Mouse (Mus musculus): ENCODE data around the gene Slc25a25.

Slc25a25 gene

GRCm38 (mm10) chr2:32429215-32429891 is 21.9 kb downstream of the Slc25a25 start:
- no peak for DNase-seq (ENCODE audit: low read depth, low spot score)

GRCm38 (mm10) chr2:32428262-32428722 is 23.0 kb downstream of the Slc25a25 start:
- no peak for DNase-seq (ENCODE audit: low read depth, low spot score)

GRCm38 (mm10) chr2:32427720-32428119 is 23.5 kb downstream of the Slc25a25 start:
- no peak for DNase-seq (ENCODE audit: low read depth, low spot score)

GRCm38 (mm10) chr2:32426141-32426540 is 25.1 kb downstream of the Slc25a25 start:
- no peak for DNase-seq (ENCODE audit: low read depth, low spot score)

- DNase-seq (ENCODE audit: low read depth, low spot score), result no peak
These were observed 25.7 kb downstream of the Slc25a25 start for GRCm38 (mm10) chr2:32425568-32425967.

- DNase-seq (ENCODE audit: low read depth, low spot score), result no peak
These were observed 26.4 kb downstream of the Slc25a25 start for GRCm38 (mm10) chr2:32424796-32425195.

- no peak for DNase-seq (ENCODE audit: low read depth, low spot score)
These were observed 27.5 kb downstream of the Slc25a25 start for GRCm38 (mm10) chr2:32423481-32424331.

- no peak for DNase-seq (ENCODE audit: low read depth, low spot score)
These were observed 29.4 kb downstream of the Slc25a25 start for GRCm38 (mm10) chr2:32421851-32422251.

GRCm38 (mm10) chr2:32420647-32421046 is 30.6 kb downstream of the Slc25a25 start:
- DNase-seq (ENCODE audit: low read depth, low spot score), result no peak

GRCm38 (mm10) chr2:32420066-32420608 is 31.1 kb downstream of the Slc25a25 start:
- no peak for DNase-seq (ENCODE audit: low read depth, low spot score)

- no peak for DNase-seq (ENCODE audit: low read depth, low spot score)
These were observed 31.9 kb downstream of the Slc25a25 start for GRCm38 (mm10) chr2:32419359-32419758.

- no peak for DNase-seq (ENCODE audit: low read depth, low spot score)
These were observed 32.7 kb downstream of the Slc25a25 start for GRCm38 (mm10) chr2:32418430-32419151.

GRCm38 (mm10) chr2:32417486-32417885 is 33.8 kb downstream of the Slc25a25 start:
- DNase-seq (ENCODE audit: low read depth, low spot score), result no peak

GRCm38 (mm10) chr2:32416556-32416955 is 34.7 kb downstream of the Slc25a25 start:
- no peak for DNase-seq (ENCODE audit: low read depth, low spot score)

GRCm38 (mm10) chr2:32415801-32416200 is 35.4 kb downstream of the Slc25a25 start:
- no peak for DNase-seq (ENCODE audit: low read depth, low spot score)

GRCm38 (mm10) chr2:32413936-32414335 is 37.3 kb downstream of the Slc25a25 start:
- no peak for DNase-seq (ENCODE audit: low read depth, low spot score)

GRCm38 (mm10) chr2:32412742-32413531 is 38.3 kb downstream of the Slc25a25 start:
- no peak for DNase-seq (ENCODE audit: low read depth, low spot score)

GRCm38 (mm10) chr2:32411407-32411806 is 39.8 kb downstream of the Slc25a25 start:
- DNase-seq (ENCODE audit: low read depth, low spot score), result no peak

GRCm38 (mm10) chr2:32408429-32409424 is 42.5 kb downstream of the Slc25a25 start:
- no peak for DNase-seq (ENCODE audit: low read depth, low spot score)

All from A20 (cell line).